Mouse (Mus musculus) adrenal gland, postnatal 25 days (tissue): ENCODE measurements around the gene F13b. TPM values are rescaled to one million over a fixed set of nuclear protein-coding genes. Genes with fewer than 3 reads are reported as not detected.

ENCODE experiments used
- DNase-seq: peaks from one replicate; pipeline ENCODE4 v3.0.0; 2021; ENCODE audit warnings: mixed read lengths
- long read RNA-seq: library from polyadenylated mRNA; stranded (forward); transcript quantifications from one replicate; pipeline ENCODE4 v2.0.0, GENCODE M21; 2021
- total RNA-seq: library from RNA; stranded (reverse); gene quantifications from 2 replicates; pipeline ENCODE4 v1.2.3, GENCODE M21; 2021

F13b gene
- 3.2 TPM in 1 of 2 replicates, not detected in the other for total RNA-seq
- long read RNA-seq, transcript F13b-201 (12 exons, 2,379 nt) = major isoform, 160 of 189 reads
- long read RNA-seq, partial matches to known transcripts = 8 of 189 reads
- long read RNA-seq, other reads (novel, unspliced or antisense) = 21 of 189 reads

GRCm38 (mm10) chr1:139501258-139501752 is at the start of gene F13b:
Gene F13b (plus strand): TSS chr1:139501702.
- DNase-seq = no peak

GRCm38 (mm10) chr1:139454340-139455225 is 46.9 kb upstream of the F13b start, which contains the start of gene Aspm:
Gene Aspm (plus strand): TSS chr1:139454772.
- peak; percentile 84 for DNase-seq

- DNase-seq = no peak
Observed at GRCm38 (mm10) chr1:139455226-139455869, 46.2 kb upstream of the F13b start.

DNA sequence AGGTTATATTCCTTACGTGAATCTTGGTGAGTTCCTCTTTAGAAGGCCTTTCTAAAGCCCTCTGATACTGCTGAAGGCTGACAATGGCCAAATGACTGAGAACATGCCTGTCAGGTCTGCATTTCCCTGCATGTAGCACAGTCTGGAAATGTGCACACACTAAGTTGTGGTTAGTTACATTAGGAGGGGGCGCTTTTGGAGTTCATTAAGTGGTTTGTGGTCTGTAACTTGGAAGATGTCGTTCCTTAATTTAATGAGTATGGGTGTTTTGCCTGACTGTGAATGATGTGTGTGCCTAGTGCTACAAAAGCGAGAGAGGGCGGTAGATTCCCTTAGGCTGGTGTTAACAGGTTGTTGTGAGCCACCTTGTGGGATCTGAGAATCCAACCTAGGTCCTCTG is 40.7 kb upstream of the F13b start:
- no peak for DNase-seq

GRCm38 (mm10) chr1:139465936-139466335 is 35.6 kb upstream of the F13b start:
- DNase-seq = no peak

GRCm38 (mm10) chr1:139478898-139479297 is 22.6 kb upstream of the F13b start:
- no peak for DNase-seq

GRCm38 (mm10) chr1:139480246-139480645 is 21.3 kb upstream of the F13b start:
- DNase-seq = no peak

DNA sequence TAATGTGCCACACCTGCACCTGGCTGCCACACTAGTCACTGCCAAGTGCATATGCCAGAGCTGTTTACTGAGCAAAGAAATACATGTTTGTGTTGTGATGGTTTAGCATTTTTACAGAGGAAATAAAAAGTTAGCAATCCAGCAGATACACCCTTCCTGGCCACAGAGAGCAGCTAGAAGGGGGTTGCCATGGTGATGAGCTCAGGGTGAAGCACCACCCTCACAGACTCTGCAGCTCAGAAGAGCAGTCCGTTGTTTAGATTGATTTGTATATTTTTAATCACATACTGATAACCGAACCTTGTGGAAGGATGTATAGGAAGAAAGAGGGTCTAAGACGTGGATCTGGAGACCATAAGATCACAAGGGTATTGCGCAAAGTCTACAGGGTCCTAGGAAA is 20.4 kb upstream of the F13b start:
- no peak for DNase-seq

GRCm38 (mm10) chr1:139494630-139495029 is 6.9 kb upstream of the F13b start:
- no peak for DNase-seq

GRCm38 (mm10) chr1:139495408-139495807 is 6.1 kb upstream of the F13b start:
- no peak for DNase-seq

DNA sequence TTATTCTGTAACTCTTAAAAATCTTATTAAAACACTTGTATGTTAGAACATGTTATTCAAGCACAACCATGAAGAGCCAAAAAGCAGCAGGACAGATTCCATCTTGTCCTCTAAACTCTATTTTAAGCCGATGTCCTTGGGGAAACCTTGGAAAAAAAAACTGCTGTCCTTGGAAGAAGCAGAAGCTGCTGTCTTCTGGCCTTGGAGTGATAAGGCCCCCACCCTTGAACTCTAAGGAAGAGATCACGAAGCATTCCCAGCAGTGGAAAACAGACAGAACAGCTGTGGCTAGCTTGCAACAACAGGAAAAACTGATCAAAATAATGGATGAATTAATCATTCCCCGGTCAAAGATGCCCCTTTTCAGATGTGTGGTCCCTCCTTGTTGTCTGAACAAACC is 5.3 kb upstream of the F13b start:
- DNase-seq = no peak

DNA sequence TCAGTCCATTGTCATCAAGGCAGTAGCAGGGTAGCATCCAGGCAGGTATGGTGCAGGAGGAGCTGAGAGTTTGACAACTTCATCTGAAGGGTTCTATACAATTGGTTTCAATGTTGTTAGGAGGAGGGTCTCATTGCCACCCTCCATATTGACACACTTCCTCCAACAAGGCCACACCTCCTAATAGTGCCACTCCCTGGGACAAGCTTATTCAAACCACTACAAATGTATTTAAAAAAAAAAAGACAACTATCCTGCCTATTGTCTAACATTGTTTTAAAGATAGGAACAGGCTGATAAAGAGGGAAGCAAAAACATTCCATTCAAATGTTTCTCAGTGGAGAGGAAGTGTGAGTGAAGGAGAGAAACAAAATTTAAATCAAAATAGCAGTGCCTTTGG is 1.8 kb upstream of the F13b start:
- no peak for DNase-seq

- no peak for DNase-seq
Observed at GRCm38 (mm10) chr1:139514556-139514955, 13.1 kb downstream of the F13b start.

GRCm38 (mm10) chr1:139548536-139548935 is 47.0 kb downstream of the F13b start:
- no peak for DNase-seq

DNA sequence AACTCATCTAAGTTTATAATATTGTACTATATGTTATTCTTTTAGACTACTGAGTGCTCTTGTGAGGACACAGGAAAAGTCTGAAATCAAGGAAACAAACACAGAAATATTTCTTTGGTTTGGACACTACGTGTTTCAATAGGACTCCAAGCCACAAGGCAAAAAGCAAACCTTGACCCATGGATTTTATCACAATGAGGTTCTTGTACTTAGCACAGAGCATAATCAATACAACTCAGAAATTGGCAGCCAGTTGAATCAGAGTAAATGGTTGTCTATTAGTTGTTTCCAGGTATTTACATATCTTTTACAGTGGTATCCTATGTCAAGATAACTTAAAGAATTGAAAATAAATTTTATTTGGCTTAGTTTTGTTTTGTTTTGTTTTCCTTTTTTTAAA is 49.8 kb downstream of the F13b start:
- DNase-seq = no peak

DNA sequence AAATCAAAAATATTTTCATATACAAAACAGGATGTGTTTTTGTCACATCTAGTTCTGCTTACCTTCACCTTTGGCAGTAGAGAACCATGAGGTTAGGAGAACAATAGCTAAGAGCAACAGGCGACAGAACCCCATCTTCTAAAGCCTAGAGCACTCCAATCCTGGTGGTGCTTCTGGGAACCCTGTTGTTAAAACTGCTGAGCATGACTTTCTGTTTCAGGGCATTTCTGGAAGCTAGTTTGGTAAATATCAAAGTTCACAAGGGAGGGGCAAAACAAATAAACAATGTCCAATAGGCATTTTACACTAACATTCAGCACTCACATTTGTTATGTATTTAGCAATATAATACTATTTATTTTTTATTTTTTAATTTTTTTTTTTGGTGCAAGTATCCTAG is 58.5 kb downstream of the F13b start, which contains the start of gene Cfhr1:
Gene Cfhr1 (minus strand): TSS at position 249 of the 400 bp plus-strand sequence.
- no peak for DNase-seq

Other genes starting within 250 kb of the F13b start
- gene Crb1, start 124.6 kb upstream of the F13b start, total RNA-seq = not detected in 2 replicates
- gene Zbtb41, start 79.4 kb upstream of the F13b start, total RNA-seq = 41.2 and 46.2 TPM in 2 replicates
- 3.5 and 5.5 TPM in 2 replicates for gene Aspm, start 46.9 kb upstream of the F13b start, total RNA-seq
- 1.7 TPM in 1 of 2 replicates, not detected in the other for gene Cfhr1, start 58.6 kb downstream of the F13b start, total RNA-seq